8 mouse cellular contexts compared by ENCODE assay signal in genomic region chr4:45483271-45484245, GRCm38 (mm10). TPM values are rescaled to one million over a fixed set of nuclear protein-coding genes. Genes with fewer than 3 reads are reported as not detected.
DNase-seq lines count a peak whose midpoint lies in the region; ATAC-seq and TF ChIP-seq lines count a peak whose summit lies in the region.
"Had no signal": no experiment of that assay in that cellular context is flagged by ENCODE, and none has a peak within 500 bp of the region (broad histone marks: within the 10 kb centered on the region; RNA-seq: fewer than 3 reads in every experiment).

No protein-coding gene starts in this region.

- no peak for ATAC-seq in embryonic facial prominence, embryonic 13.5 days (ENCODE audit: insufficient number of reproducible peaks, insufficient read depth, low FRiP score, low TSS enrichment, low read depth)
- ATAC-seq in intestine, embryonic 14.5 days (replicated peaks; ENCODE audit: low FRiP score, low TSS enrichment, low read depth) = 0 out of 2 replicates have a peak, but pooled peaks have one; percentile 22
- peak; percentile 47 for ATAC-seq in stomach, postnatal 0 days (ENCODE audit: low FRiP score, low TSS enrichment)

- no peak for TF ChIP-seq EP300 in stomach, postnatal 0 days (optimal IDR thresholded peaks at IDR 0.05)

- peaks cover 18% of the 10 kb centered on the region for H3K36me3 ChIP-seq in embryonic facial prominence, embryonic 13.5 days
- no peaks in the 10 kb centered on the region for H3K36me3 ChIP-seq in intestine, embryonic 14.5 days (ENCODE audit: control insufficient read depth, insufficient read depth, low read length)
- H3K36me3 ChIP-seq in stomach, postnatal 0 days (ENCODE audit: control insufficient read depth, insufficient read depth, low read length) = no peaks in the 10 kb centered on the region

- no peaks in the 10 kb centered on the region for H3K27me3 ChIP-seq in embryonic facial prominence, embryonic 13.5 days
- no peaks in the 10 kb centered on the region for H3K27me3 ChIP-seq in intestine, embryonic 14.5 days (replicated peaks; ENCODE audit: control insufficient read depth, insufficient read depth, low read length)
- no peaks in the 10 kb centered on the region for H3K27me3 ChIP-seq in stomach, postnatal 0 days (ENCODE audit: control insufficient read depth, insufficient read depth, low read length)

- no peak overlapping the region for H3K4me3 ChIP-seq in embryonic facial prominence, embryonic 13.5 days
- no peak overlapping the region for H3K4me3 ChIP-seq in intestine, embryonic 14.5 days (ENCODE audit: low read depth, low read length)
- H3K4me3 ChIP-seq in stomach, postnatal 0 days (ENCODE audit: low read depth, low read length) = no peak overlapping the region

- no peaks in the 10 kb centered on the region for H3K9me3 ChIP-seq in embryonic facial prominence, embryonic 13.5 days
- H3K9me3 ChIP-seq in intestine, embryonic 14.5 days (ENCODE audit: control insufficient read depth, low read length) = no peaks in the 10 kb centered on the region
- H3K9me3 ChIP-seq in stomach, postnatal 0 days (ENCODE audit: control insufficient read depth, low read length) = no peaks in the 10 kb centered on the region

- peaks cover 68% of the 10 kb centered on the region for H3K4me1 ChIP-seq in embryonic facial prominence, embryonic 13.5 days
- H3K4me1 ChIP-seq in intestine, embryonic 14.5 days (replicated peaks; ENCODE audit: control insufficient read depth, insufficient read depth, low read length) = peaks cover 43% of the 10 kb centered on the region
- peaks cover 8% of the 10 kb centered on the region for H3K4me1 ChIP-seq in stomach, postnatal 0 days (replicated peaks; ENCODE audit: control insufficient read depth, insufficient read depth)

- TF ChIP-seq CTCF in stomach, postnatal 0 days (IDR thresholded peaks at IDR 0.05; ENCODE audit: low read depth) = no peak

- no peak overlapping the region for H3K27ac ChIP-seq in embryonic facial prominence, embryonic 13.5 days
- H3K27ac ChIP-seq in intestine, embryonic 14.5 days (ENCODE audit: low read depth) = no peak overlapping the region
- peak overlapping the region; percentile 56 for H3K27ac ChIP-seq in stomach, postnatal 0 days (replicated peaks)

- peak overlapping the region; percentile 32; the same call in 1 of the 2 replicates for H3K9ac ChIP-seq in embryonic facial prominence, embryonic 13.5 days
- no peak overlapping the region for H3K9ac ChIP-seq in intestine, embryonic 14.5 days (ENCODE audit: low read length)
- H3K9ac ChIP-seq in stomach, postnatal 0 days (ENCODE audit: low read length) = no peak overlapping the region

- peak; percentile 70 for DNase-seq in ovary, adult 18-20 months (ENCODE audit: low spot score)
- no peak for DNase-seq in ovary, postnatal 10 days (ENCODE audit: low spot score)
- no peak for DNase-seq in intestine, embryonic 14.5 days (ENCODE audit: low spot score)
- DNase-seq in stomach, postnatal 0 days (ENCODE audit: low spot score) = no peak
- no peak for DNase-seq in embryo, embryonic 10 days (ENCODE audit: low spot score)
- no peak for DNase-seq in right cerebral cortex, adult 2 months (ENCODE audit: low spot score in 2 of 2)
- DNase-seq: kidney, adult 8-10 months had no signal

- no peak overlapping the region for H3K4me2 ChIP-seq in embryonic facial prominence, embryonic 13.5 days
- H3K4me2 ChIP-seq in intestine, embryonic 14.5 days (ENCODE audit: low read length) = no peak overlapping the region
- no peak overlapping the region for H3K4me2 ChIP-seq in stomach, postnatal 0 days (replicated peaks; ENCODE audit: low read depth)

- WGBS in embryonic facial prominence, embryonic 13.5 days = 43% methylated on average over 8 of the region's 8 CpGs
- WGBS in intestine, embryonic 14.5 days = 59% methylated on average over 8 of the region's 8 CpGs
- 72% methylated on average over 8 of the region's 8 CpGs for WGBS in stomach, postnatal 0 days

RNA-seq across cellular contexts. Expression of gene Shb, which starts 48.7 kb away (rescaled TPM):
- polyA plus RNA-seq in embryonic facial prominence, embryonic 13.5 days (2015; fragmentation: Nextera tagmentation; extraction: Ambion mirVana) = 3.8 and 4.2 TPM in 2 replicates
- polyA plus RNA-seq in intestine, embryonic 14.5 days (2014; fragmentation: Nextera tagmentation; extraction: Ambion mirVana) = 5.3 and 7.3 TPM in 2 replicates
- 5.5 and 6.9 TPM in 2 replicates for polyA plus RNA-seq in stomach, postnatal 0 days (2015; fragmentation: Nextera tagmentation; extraction: Ambion mirVana)
